Mouse (Mus musculus) liver (tissue): Measurements from ENCODE around the gene BC051665.

Experiments used
- DNase-seq: peaks from one replicate; pipeline ENCODE4 v3.0.0-alpha.2; 2020; ENCODE audit warnings: mixed read lengths

BC051665 gene

GRCm38 (mm10) chr13:60743381-60744077, 42.6 kb downstream of the BC051665 start:
- peak; percentile 77 for DNase-seq

- no peak for DNase-seq
Measured at GRCm38 (mm10) chr13:60742611-60743010, 43.6 kb downstream of the BC051665 start.

GRCm38 (mm10) chr13:60740248-60740647, 45.9 kb downstream of the BC051665 start:
- peak; percentile 46 for DNase-seq

GRCm38 (mm10) chr13:60738429-60738828, 47.7 kb downstream of the BC051665 start:
- peak; percentile 82 for DNase-seq

- peak; percentile 91 for DNase-seq
Measured at GRCm38 (mm10) chr13:60737632-60738324, 48.4 kb downstream of the BC051665 start.

GRCm38 (mm10) chr13:60736421-60737105, 49.6 kb downstream of the BC051665 start:
- DNase-seq, result peak; percentile 57

GRCm38 (mm10) chr13:60735306-60735705, 50.9 kb downstream of the BC051665 start:
- DNase-seq, result no peak
